Mouse (Mus musculus): ENCODE measurements around the gene Ulk1. TPM values are rescaled to one million over a fixed set of nuclear protein-coding genes. Genes with fewer than 3 reads are reported as not detected.
A peak's percentile ranks its signal among the peaks of the same experiment; 100 is the strongest.

Ulk1 gene
- 23.9 TPM for polyA plus RNA-seq (2012; fragmentation: generic; extraction: Trizol)

DNA sequence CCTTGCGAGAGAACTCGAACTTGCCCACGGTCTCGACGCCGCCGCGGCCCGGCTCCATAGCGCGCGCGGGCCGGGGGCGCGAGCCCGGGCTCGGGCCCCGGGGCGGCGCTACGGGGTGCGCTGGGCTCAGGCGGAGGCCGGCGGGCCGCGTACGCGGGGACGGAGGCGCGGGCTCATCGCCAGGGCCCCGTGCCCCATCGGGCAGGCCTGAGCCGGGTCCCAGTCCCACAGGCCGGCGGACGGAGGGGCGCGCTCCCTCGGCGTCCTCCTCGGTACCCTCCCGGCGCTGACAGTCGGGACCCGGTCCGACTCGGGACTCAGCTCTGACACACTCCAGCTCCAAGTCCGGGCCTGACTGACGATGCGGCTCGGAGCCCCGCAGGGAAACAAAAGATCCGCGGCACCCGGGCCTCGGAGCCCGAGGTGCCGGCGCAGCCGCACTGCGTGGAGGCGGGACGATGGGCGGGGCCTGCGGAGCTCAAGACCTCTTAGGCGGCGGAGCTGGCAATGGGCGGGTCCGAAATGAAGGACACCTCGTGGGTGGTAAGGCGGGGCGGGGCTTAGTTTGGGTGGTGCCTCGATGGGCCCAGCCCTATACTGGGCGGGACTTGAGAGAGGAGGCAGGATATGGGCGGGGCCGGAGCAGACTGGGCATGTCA is at the start of gene Ulk1:
Ulk1 (minus strand) TSS at position 431 of the 659 bp plus-strand sequence.
- peak within 1 kb of the TSS; percentile 61 for H3K4me3 ChIP-seq
- H3K27me3 ChIP-seq (ENCODE audit: control insufficient read depth, insufficient read depth, insufficient read length), result no peaks in the 10 kb centered on the region
- H3K36me3 ChIP-seq (ENCODE audit: control insufficient read depth, insufficient read depth), result no peaks in the 10 kb centered on the region
- H3K79me2 ChIP-seq (ENCODE audit: control insufficient read depth, insufficient read depth), result peaks cover 30% of the 10 kb centered on the region
- peak within 1 kb of the TSS; percentile 96 for H3ac ChIP-seq (ENCODE audit: control insufficient read depth, insufficient read length)
- TF ChIP-seq POLR2A (IDR thresholded peaks at IDR 0.05; ENCODE audit: insufficient read length, low read depth), result peak; percentile 87
- TF ChIP-seq REST (IDR thresholded peaks at IDR 0.05; ENCODE audit: insufficient read depth, insufficient read length), result peak; percentile 32
- no peak for TF ChIP-seq SRF (IDR thresholded peaks at IDR 0.05; ENCODE audit: control insufficient read depth, insufficient read length, low read depth)
- no peak for TF ChIP-seq TCF3 (IDR thresholded peaks at IDR 0.05; ENCODE audit: insufficient read length, low read depth)
- peak; percentile 93 for TF ChIP-seq POLR2AphosphoS2 (IDR thresholded peaks at IDR 0.05; ENCODE audit: insufficient read length, low read depth)
- TF ChIP-seq CEBPB (IDR thresholded peaks at IDR 0.05; ENCODE audit: insufficient read depth, poor library complexity, severe bottlenecking), result no peak
- peak within 1 kb of the TSS; percentile 100 for H3K4me2 ChIP-seq (ENCODE audit: low read depth)

DNA sequence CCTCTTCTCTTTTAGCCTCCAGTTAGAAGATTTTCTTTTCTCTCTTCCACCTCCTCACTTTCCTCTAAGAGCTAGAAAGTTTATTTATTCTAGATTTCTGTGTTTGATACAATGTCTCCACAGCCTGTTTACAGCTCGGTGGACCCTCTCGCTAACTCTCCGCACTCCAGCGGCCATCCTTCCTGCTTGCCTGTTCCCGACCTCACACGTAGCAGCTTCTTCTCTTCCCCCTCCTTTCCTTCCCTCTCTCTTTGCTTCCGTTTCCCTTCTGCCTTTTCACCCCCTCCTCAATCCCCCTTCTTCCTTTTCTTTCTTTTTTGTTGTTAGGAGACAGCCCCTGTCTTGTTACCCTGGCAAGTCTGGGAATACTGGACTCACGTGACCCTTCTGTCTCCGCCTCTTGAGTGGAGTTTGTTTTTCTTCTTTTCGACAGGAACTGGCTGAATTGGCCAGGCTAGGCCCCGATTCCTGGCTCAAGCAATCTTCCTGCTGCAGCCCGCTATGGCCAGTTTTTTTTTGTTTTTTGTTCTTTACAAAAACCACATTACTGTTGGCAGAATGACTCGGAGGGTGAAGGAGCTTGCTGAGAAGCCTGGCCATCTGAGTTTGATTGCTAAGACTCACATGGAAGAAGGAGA is 49.2 kb upstream of the Ulk1 start:
- Histone ChIP-seq H3K4me2 (ENCODE audit: low read depth) (no peak overlapping the region), H3K27me3 (ENCODE audit: control insufficient read depth, insufficient read depth, insufficient read length) (no peaks in the 10 kb centered on the region), H3K4me3 (no peak overlapping the region), H3K36me3 (ENCODE audit: control insufficient read depth, insufficient read depth) (no peaks in the 10 kb centered on the region), H3K79me2 (ENCODE audit: control insufficient read depth, insufficient read depth) (no peaks in the 10 kb centered on the region), H3ac (ENCODE audit: control insufficient read depth, insufficient read length) (no peak overlapping the region)
- no peak for TF ChIP-seq POLR2A (IDR thresholded peaks at IDR 0.05; ENCODE audit: insufficient read length, low read depth)
- no peak for TF ChIP-seq CEBPB (IDR thresholded peaks at IDR 0.05; ENCODE audit: insufficient read depth, poor library complexity, severe bottlenecking)

DNA sequence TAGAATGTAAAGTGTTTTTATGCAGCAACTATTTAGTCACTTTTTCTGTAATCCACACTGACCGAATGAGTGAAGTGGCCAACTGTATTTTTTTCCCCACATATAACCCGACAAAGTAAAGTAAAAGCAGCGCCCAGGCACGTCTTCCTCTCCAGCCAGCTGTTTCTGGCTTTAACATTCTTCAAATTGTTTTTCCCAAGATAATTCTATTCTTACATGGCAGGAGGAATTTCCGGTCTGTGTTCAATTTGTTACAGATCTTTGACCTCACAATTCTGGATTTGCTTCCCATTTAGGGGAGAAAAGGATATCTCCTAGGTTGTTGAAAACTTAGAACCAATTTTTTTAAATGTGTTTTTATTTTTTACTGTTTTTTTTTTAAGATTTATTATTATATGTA is 47.2 kb upstream of the Ulk1 start:
- Histone ChIP-seq H3K4me3 (no peak overlapping the region), H3K27me3 (ENCODE audit: control insufficient read depth, insufficient read depth, insufficient read length) (no peaks in the 10 kb centered on the region), H3K4me2 (ENCODE audit: low read depth) (no peak overlapping the region), H3K79me2 (ENCODE audit: control insufficient read depth, insufficient read depth) (no peaks in the 10 kb centered on the region), H3ac (ENCODE audit: control insufficient read depth, insufficient read length) (no peak overlapping the region), H3K36me3 (ENCODE audit: control insufficient read depth, insufficient read depth) (no peaks in the 10 kb centered on the region)
- TF ChIP-seq MYOD1 (IDR thresholded peaks at IDR 0.05; ENCODE audit: control insufficient read depth in 1 of 3, insufficient read length in 2 of 3, low read depth in 2 of 3) (peak in 2 of 3 experiments; percentile 21 to 35), POLR2AphosphoS2 (IDR thresholded peaks at IDR 0.05; ENCODE audit: insufficient read length, low read depth) (no peak), E2F4 (IDR thresholded peaks at IDR 0.05; ENCODE audit: insufficient read depth) (no peak), CEBPB (IDR thresholded peaks at IDR 0.05; ENCODE audit: insufficient read depth, poor library complexity, severe bottlenecking) (no peak), TCF12 (IDR thresholded peaks at IDR 0.05; ENCODE audit: insufficient read depth, poor library complexity, severe bottlenecking) (no peak), MYOG (IDR thresholded peaks at IDR 0.05; ENCODE audit: control insufficient read depth in 1 of 3, insufficient read depth in 1 of 3, insufficient read length in 2 of 3, low read depth in 2 of 3) (peak in 1 of 3 experiments; percentile 19), TCF3 (IDR thresholded peaks at IDR 0.05; ENCODE audit: insufficient read length, low read depth) (no peak), MAX (IDR thresholded peaks at IDR 0.05; ENCODE audit: low read depth) (no peak), REST (IDR thresholded peaks at IDR 0.05; ENCODE audit: insufficient read depth, insufficient read length) (no peak), POLR2A (IDR thresholded peaks at IDR 0.05; ENCODE audit: insufficient read length, low read depth) (no peak), USF1 (IDR thresholded peaks at IDR 0.05; ENCODE audit: low read depth) (no peak)

DNA sequence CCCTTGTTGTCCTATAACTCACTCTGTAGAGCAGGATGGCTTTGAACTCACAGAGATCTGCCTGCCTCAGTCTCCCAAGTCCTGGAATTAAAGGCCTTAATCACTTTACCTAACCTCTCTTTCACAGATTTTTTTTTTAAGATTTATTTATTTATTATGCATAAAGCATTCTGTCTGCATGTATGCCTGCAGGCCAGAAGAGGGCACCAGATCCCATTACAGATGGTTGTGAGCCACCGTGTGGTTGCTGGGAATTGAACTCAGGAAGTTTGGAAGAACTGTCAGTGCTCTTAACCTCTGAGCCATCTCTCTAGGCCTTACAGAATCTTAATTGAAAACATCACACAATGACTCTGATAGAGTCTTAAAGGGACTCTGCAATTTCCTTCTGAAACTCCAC is 43.1 kb upstream of the Ulk1 start:
- Histone ChIP-seq H3K27me3 (ENCODE audit: control insufficient read depth, insufficient read depth, insufficient read length) (no peaks in the 10 kb centered on the region), H3K4me2 (ENCODE audit: low read depth) (no peak overlapping the region), H3K36me3 (ENCODE audit: control insufficient read depth, insufficient read depth) (peaks cover 4% of the 10 kb centered on the region), H3ac (ENCODE audit: control insufficient read depth, insufficient read length) (no peak overlapping the region), H3K4me3 (no peak overlapping the region), H3K79me2 (ENCODE audit: control insufficient read depth, insufficient read depth) (no peaks in the 10 kb centered on the region)
- TF ChIP-seq SRF (IDR thresholded peaks at IDR 0.05; ENCODE audit: control insufficient read depth, insufficient read length, low read depth) (no peak), TCF12 (IDR thresholded peaks at IDR 0.05; ENCODE audit: insufficient read depth, poor library complexity, severe bottlenecking) (no peak), REST (IDR thresholded peaks at IDR 0.05; ENCODE audit: insufficient read depth, insufficient read length) (no peak), POLR2A (IDR thresholded peaks at IDR 0.05; ENCODE audit: insufficient read length, low read depth) (no peak), MYOG (IDR thresholded peaks at IDR 0.05; ENCODE audit: control insufficient read depth in 1 of 3, insufficient read depth in 1 of 3, insufficient read length in 2 of 3, low read depth in 2 of 3) (no peak), E2F4 (IDR thresholded peaks at IDR 0.05; ENCODE audit: insufficient read depth) (no peak), USF1 (IDR thresholded peaks at IDR 0.05; ENCODE audit: low read depth) (no peak)

DNA sequence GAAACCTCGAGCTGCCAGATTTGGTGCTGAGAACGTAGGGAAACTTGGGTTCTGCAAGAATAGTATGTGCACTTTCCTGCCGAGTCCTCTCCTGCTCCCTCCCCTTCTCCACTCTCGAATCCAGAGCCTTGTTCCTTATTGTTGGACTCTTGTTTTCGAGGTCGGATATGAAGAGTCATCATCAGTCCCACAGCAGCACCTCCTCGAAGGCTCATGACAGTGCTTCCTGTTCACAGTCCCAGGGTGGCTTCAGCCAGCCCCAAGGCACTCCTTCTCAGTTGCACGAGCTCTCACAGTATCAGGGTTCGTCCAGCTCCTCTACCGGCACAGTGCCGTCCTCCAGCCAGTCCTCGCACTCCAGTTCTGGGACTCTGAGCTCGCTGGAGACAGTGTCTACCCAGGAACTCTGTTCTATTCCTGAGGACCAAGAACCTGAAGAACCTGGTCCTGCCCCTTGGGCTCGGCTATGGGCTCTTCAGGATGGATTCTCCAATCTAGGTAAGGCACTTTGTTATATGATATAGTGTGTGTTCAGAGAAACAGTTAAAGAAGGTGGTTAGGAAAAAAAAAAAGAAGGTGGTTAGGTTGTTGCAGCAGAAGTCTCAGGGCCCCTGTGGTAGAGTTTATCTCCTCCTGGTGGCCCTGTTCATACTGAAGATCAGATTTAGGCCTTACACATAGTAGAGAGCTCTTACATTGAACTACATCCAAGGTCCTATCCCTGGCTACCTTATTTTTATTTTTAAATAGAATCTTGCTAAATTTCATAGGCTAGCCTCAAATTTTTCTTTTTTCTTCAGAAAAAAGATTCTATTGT is 31.4 kb upstream of the Ulk1 start:
- Histone ChIP-seq H3K79me2 (ENCODE audit: control insufficient read depth, insufficient read depth) (no peaks in the 10 kb centered on the region), H3ac (ENCODE audit: control insufficient read depth, insufficient read length) (no peak overlapping the region), H3K36me3 (ENCODE audit: control insufficient read depth, insufficient read depth) (no peaks in the 10 kb centered on the region), H3K4me2 (ENCODE audit: low read depth) (no peak overlapping the region), H3K27me3 (ENCODE audit: control insufficient read depth, insufficient read depth, insufficient read length) (no peaks in the 10 kb centered on the region), H3K4me3 (peak overlapping the region; percentile 43)
- TF ChIP-seq USF1 (IDR thresholded peaks at IDR 0.05; ENCODE audit: low read depth) (no peak), MYOD1 (IDR thresholded peaks at IDR 0.05; ENCODE audit: control insufficient read depth in 1 of 3, insufficient read length in 2 of 3, low read depth in 2 of 3) (no peak), POLR2AphosphoS2 (IDR thresholded peaks at IDR 0.05; ENCODE audit: insufficient read length, low read depth) (no peak), MYOG (IDR thresholded peaks at IDR 0.05; ENCODE audit: control insufficient read depth in 1 of 3, insufficient read depth in 1 of 3, insufficient read length in 2 of 3, low read depth in 2 of 3) (no peak), MAX (IDR thresholded peaks at IDR 0.05; ENCODE audit: low read depth) (no peak), TCF12 (IDR thresholded peaks at IDR 0.05; ENCODE audit: insufficient read depth, poor library complexity, severe bottlenecking) (no peak), SRF (IDR thresholded peaks at IDR 0.05; ENCODE audit: control insufficient read depth, insufficient read length, low read depth) (no peak), REST (IDR thresholded peaks at IDR 0.05; ENCODE audit: insufficient read depth, insufficient read length) (no peak), POLR2A (IDR thresholded peaks at IDR 0.05; ENCODE audit: insufficient read length, low read depth) (no peak), CEBPB (IDR thresholded peaks at IDR 0.05; ENCODE audit: insufficient read depth, poor library complexity, severe bottlenecking) (no peak), E2F4 (IDR thresholded peaks at IDR 0.05; ENCODE audit: insufficient read depth) (no peak), TCF3 (IDR thresholded peaks at IDR 0.05; ENCODE audit: insufficient read length, low read depth) (no peak)

Data from myocyte (in vitro differentiated cells).